Mouse (Mus musculus): Measurements from ENCODE around the gene Apc2. TPM values are rescaled to one million over a fixed set of nuclear protein-coding genes. Genes with fewer than 3 reads are reported as not detected.

Gene Apc2
- polyA plus RNA-seq, 2 experiments: 0.04 TPM; not detected in 1

GRCm38 (mm10) chr10:80264341-80265148 lies 31.2 kb upstream of the Apc2 start:
- 1% methylated on average over 81 of the region's 81 CpGs for WGBS (ENCODE audit: insufficient replicate concordance)
- Histone ChIP-seq H3K36me3 (replicated peaks; ENCODE audit: control insufficient read depth, insufficient read depth, low read depth) (peaks cover 14% of the 10 kb centered on the region), H3K4me1 (replicated peaks; ENCODE audit: control insufficient read depth in 2 of 2, insufficient read depth in 2 of 2, low read length in 1 of 2) (peaks cover 48 to 52% of the 10 kb centered on the region in 2 experiments), H3K4me2 (ENCODE audit: low read depth) (peak overlapping the region; percentile 84), H3K9me3 (ENCODE audit: control insufficient read depth, low read length) (no peaks in the 10 kb centered on the region), H3K27ac (peak overlapping the region; percentile 23), H3K27me3 (ENCODE audit: control insufficient read depth, insufficient read depth, low read length) (no peaks in the 10 kb centered on the region), H3K9ac (replicated peaks) (peak overlapping the region; percentile 89), H3K4me3 (ENCODE audit: insufficient read depth in 1 of 2, low read depth in 2 of 2, low read length in 2 of 2) (peak overlapping the region; percentile 74 to 98)
- peak; percentile 98 for DNase-seq (ENCODE audit: low read depth in 3 of 3, low spot score in 3 of 3)
- ATAC-seq (ENCODE audit: insufficient read depth): peak; percentile 69
- TF ChIP-seq EP300 (IDR thresholded peaks at IDR 0.05; ENCODE audit: low read depth): 0 out of 2 replicates have a peak, but pooled peaks have one; percentile 9
- no peak for TF ChIP-seq CTCF (IDR thresholded peaks at IDR 0.05; ENCODE audit: low read depth)

GRCm38 (mm10) chr10:80265149-80265486 lies 30.7 kb upstream of the Apc2 start:
- H3K9ac ChIP-seq (replicated peaks): peak overlapping the region; percentile 89
- H3K4me2 ChIP-seq (ENCODE audit: low read depth): peak overlapping the region; percentile 84
- DNase-seq (ENCODE audit: low read depth in 3 of 3, low spot score in 3 of 3) (no peak), ATAC-seq (ENCODE audit: insufficient read depth) (no peak)
- H3K4me1 ChIP-seq (replicated peaks; ENCODE audit: control insufficient read depth in 2 of 2, insufficient read depth in 2 of 2, low read length in 1 of 2): peaks cover 50 to 55% of the 10 kb centered on the region in 2 experiments
- H3K36me3 ChIP-seq (replicated peaks; ENCODE audit: control insufficient read depth, insufficient read depth, low read depth): peaks cover 14% of the 10 kb centered on the region
- peak overlapping the region; percentile 23 for H3K27ac ChIP-seq
- peak overlapping the region; percentile 74 to 98 for H3K4me3 ChIP-seq (ENCODE audit: insufficient read depth in 1 of 2, low read depth in 2 of 2, low read length in 2 of 2)
- no peaks in the 10 kb centered on the region for H3K27me3 ChIP-seq (ENCODE audit: control insufficient read depth, insufficient read depth, low read length)
- WGBS (ENCODE audit: insufficient replicate concordance): under 1% methylated on average over 18 of the region's 18 CpGs
- H3K9me3 ChIP-seq (ENCODE audit: control insufficient read depth, low read length): no peaks in the 10 kb centered on the region
- TF ChIP-seq CTCF (IDR thresholded peaks at IDR 0.05; ENCODE audit: low read depth) (no peak), EP300 (IDR thresholded peaks at IDR 0.05; ENCODE audit: low read depth) (no peak; the same call in 1 of the 2 replicates)

DNA sequence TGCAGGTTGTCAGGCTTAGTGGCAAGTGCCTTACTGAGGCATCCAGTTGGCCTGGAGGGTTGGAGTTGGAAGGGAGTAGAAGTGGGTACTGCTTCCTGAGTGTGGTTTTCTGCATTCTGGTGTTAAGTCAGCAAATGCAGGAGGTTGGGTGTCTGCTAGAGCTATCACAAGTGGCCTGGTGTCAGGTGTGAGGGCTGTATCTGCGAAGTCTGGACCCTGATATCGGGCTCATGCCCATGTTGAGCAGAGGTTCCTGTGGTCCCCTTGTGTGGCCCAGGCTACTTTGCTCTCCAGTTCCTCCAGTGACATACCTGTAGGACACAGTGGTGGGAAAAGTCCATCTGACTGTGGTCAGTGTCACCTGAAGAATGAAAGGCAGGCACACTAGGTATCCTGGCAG lies 25.7 kb upstream of the Apc2 start:
- no peak; the same call in 1 of the 2 replicates for TF ChIP-seq EP300 (IDR thresholded peaks at IDR 0.05; ENCODE audit: low read depth)
- TF ChIP-seq CTCF (IDR thresholded peaks at IDR 0.05; ENCODE audit: low read depth): no peak
- no peaks in the 10 kb centered on the region for H3K9me3 ChIP-seq (ENCODE audit: control insufficient read depth, low read length)
- H3K4me3 ChIP-seq (ENCODE audit: insufficient read depth in 1 of 2, low read depth in 2 of 2, low read length in 2 of 2): peak overlapping the region; percentile 34 to 35
- H3K36me3 ChIP-seq (replicated peaks; ENCODE audit: control insufficient read depth, insufficient read depth, low read depth): peaks cover 37% of the 10 kb centered on the region
- H3K9ac ChIP-seq (replicated peaks): peak overlapping the region; percentile 37
- ATAC-seq (ENCODE audit: insufficient read depth) (peak; percentile 49), DNase-seq (ENCODE audit: low read depth in 3 of 3, low spot score in 3 of 3) (no peak)
- 26% methylated on average over 2 of the region's 2 CpGs for WGBS (ENCODE audit: insufficient replicate concordance)
- no peaks in the 10 kb centered on the region for H3K27me3 ChIP-seq (ENCODE audit: control insufficient read depth, insufficient read depth, low read length)
- peak overlapping the region; percentile 87 for H3K27ac ChIP-seq
- H3K4me1 ChIP-seq (replicated peaks; ENCODE audit: control insufficient read depth in 2 of 2, insufficient read depth in 2 of 2, low read length in 1 of 2): peaks cover 57 to 58% of the 10 kb centered on the region in 2 experiments
- peak overlapping the region; percentile 63 for H3K4me2 ChIP-seq (ENCODE audit: low read depth)

GRCm38 (mm10) chr10:80270734-80271181 lies 25.0 kb upstream of the Apc2 start:
- Histone ChIP-seq H3K27ac (peak overlapping the region; percentile 87), H3K36me3 (replicated peaks; ENCODE audit: control insufficient read depth, insufficient read depth, low read depth) (peaks cover 43% of the 10 kb centered on the region), H3K4me2 (ENCODE audit: low read depth) (peak overlapping the region; percentile 63), H3K4me1 (replicated peaks; ENCODE audit: control insufficient read depth in 2 of 2, insufficient read depth in 2 of 2, low read length in 1 of 2) (peaks cover 55 to 58% of the 10 kb centered on the region in 2 experiments), H3K9me3 (ENCODE audit: control insufficient read depth, low read length) (no peaks in the 10 kb centered on the region), H3K9ac (replicated peaks) (peak overlapping the region; percentile 37), H3K27me3 (ENCODE audit: control insufficient read depth, insufficient read depth, low read length) (no peaks in the 10 kb centered on the region), H3K4me3 (ENCODE audit: insufficient read depth in 1 of 2, low read depth in 2 of 2, low read length in 2 of 2) (peak overlapping the region; percentile 19 to 35; a peak in 3 of 4 replicates)
- DNase-seq (ENCODE audit: low read depth in 3 of 3, low spot score in 3 of 3) (peak in 2 of 3 experiments; percentile 59 to 62), ATAC-seq (ENCODE audit: insufficient read depth) (peak; percentile 77)
- 21% methylated on average over 6 of the region's 6 CpGs for whole genome bisulfite sequencing (ENCODE audit: insufficient replicate concordance)
- TF ChIP-seq EP300 (IDR thresholded peaks at IDR 0.05; ENCODE audit: low read depth): no peak; the same call in 1 of the 2 replicates
- no peak for TF ChIP-seq CTCF (IDR thresholded peaks at IDR 0.05; ENCODE audit: low read depth)

GRCm38 (mm10) chr10:80271186-80271843 lies 24.5 kb upstream of the Apc2 start:
- peak; percentile 2; the same call in 1 of the 2 replicates for ATAC-seq (ENCODE audit: insufficient read depth)
- WGBS (ENCODE audit: insufficient replicate concordance): 57% methylated on average over 5 of the region's 5 CpGs
- Histone ChIP-seq H3K4me1 (replicated peaks; ENCODE audit: control insufficient read depth in 2 of 2, insufficient read depth in 2 of 2, low read length in 1 of 2) (peaks cover 53 to 57% of the 10 kb centered on the region in 2 experiments), H3K9me3 (ENCODE audit: control insufficient read depth, low read length) (no peaks in the 10 kb centered on the region), H3K36me3 (replicated peaks; ENCODE audit: control insufficient read depth, insufficient read depth, low read depth) (peaks cover 48% of the 10 kb centered on the region), H3K9ac (replicated peaks) (peak overlapping the region; percentile 37), H3K27me3 (ENCODE audit: control insufficient read depth, insufficient read depth, low read length) (no peaks in the 10 kb centered on the region), H3K4me2 (ENCODE audit: low read depth) (peak overlapping the region; percentile 63), H3K4me3 (ENCODE audit: insufficient read depth in 1 of 2, low read depth in 2 of 2, low read length in 2 of 2) (peak overlapping the region; percentile 31 to 35), H3K27ac (peak overlapping the region; percentile 87)
- DNase-seq (ENCODE audit: low read depth in 3 of 3, low spot score in 3 of 3): no peak
- TF ChIP-seq CTCF (IDR thresholded peaks at IDR 0.05; ENCODE audit: low read depth) (no peak), EP300 (IDR thresholded peaks at IDR 0.05; ENCODE audit: low read depth) (no peak)
